Mouse (Mus musculus) kidney, postnatal 36 days (tissue): ENCODE data around the gene Cwc25.
"Not testable (repeated sequence)": the region's sequence is repeated elsewhere in the genome, so short reads cannot be mapped to it uniquely, and the experiment has no call there.

Experiments used
- DNase-seq, 2 experiments: peaks; one replicate each; pipeline ENCODE4 v3.0.0; 2021 to 2022; ENCODE audit warnings: mixed read lengths in 2 of 2

The Cwc25 gene

DNA sequence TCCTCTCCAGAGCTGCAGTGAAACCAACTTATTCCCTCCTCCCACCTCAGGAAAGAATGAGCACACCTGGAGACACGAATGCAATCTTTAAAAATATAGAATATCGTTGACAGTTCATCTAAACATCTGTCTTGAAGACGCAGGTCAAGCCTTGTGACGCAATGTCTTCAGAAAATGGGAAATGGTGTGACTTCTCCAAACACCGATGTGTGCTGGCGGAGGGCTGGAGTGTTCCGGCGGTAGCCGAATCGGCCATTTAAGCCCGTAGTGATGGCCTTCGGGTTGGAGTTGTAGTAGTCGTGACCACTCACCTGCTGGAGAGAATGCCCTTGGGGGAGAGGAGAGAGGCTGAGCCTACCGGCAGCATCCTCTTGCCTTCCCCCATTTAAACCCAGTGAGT lies 5.1 kb upstream of the Cwc25 start:
- DNase-seq: no peak

DNA sequence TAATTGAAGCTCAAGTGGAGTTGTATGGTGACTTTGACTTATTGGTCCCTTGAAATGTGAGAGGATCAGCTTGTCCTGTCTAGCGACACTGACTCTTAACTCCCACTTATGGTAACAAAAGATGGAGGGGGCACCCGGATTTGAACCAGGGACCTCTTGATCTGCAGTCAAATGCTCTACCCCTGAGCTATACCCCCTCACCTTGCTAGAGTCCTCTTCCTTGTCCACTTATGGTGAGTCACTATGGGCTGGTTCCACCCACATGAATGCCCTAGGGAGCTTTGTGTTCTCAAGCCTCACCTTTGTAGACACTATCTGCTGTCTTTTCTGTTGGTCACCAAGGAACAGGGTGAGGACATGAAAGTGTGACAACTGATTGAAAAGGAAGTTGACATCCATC lies 3.3 kb upstream of the Cwc25 start:
- no peak for DNase-seq

DNA sequence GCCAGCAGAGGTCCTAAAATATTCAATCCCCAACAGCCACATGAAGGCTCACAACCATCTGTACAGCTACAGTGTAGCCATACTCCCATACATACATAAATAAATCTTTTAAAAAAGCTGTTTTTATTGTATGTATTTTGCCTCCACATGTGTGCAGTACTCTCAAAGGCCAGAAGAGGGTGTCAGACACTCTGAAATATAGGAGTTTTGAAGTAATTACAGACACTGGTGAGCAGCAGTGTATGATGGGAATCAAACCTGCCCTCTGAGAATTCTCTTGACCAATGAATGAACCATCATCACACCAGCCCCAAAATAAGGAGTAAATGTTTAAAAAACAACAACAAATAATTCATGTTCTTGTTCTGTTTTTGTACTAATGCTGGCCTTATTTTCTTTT lies 4.7 kb downstream of the Cwc25 start:
- DNase-seq: no peak

DNA sequence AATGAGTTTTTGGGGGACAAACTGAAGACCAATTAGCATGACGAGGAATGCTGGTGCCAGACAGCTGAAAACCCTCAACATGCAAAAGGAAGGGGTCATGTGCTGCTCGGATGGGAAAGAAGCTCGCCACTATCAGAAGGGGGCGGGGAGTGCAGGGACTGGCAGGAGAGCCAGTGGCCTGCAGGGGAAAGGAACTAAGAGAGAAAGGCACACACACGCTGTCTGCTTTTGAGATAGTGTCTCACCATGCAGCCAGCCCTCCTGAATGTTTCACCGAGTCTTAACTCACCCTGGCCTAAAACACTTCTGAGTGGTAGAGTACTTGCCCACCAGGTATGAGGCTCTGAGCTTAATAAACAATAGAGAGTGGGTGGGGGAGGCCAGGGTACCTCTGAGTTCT lies 7.4 kb downstream of the Cwc25 start:
- DNase-seq: no peak

DNA sequence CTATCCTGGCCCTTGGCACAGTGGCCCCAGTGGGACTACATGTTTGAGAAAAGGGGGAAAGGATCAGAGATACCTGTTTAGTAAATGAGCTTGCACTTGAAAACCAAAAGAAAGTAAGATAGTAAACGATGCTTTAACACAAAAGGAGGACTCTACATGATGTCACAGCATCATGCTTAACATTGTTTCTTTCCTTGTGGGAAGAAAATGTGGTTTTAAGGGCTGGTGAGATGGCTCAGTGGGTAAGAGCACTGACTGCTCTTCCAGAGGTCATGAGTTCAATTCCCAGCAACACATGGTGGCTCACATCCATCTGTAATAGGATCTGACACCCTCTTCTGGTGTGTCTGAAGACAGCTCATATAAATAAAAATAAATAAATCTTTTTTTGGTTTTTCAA lies 8.2 kb downstream of the Cwc25 start:
- no peak for DNase-seq

DNA sequence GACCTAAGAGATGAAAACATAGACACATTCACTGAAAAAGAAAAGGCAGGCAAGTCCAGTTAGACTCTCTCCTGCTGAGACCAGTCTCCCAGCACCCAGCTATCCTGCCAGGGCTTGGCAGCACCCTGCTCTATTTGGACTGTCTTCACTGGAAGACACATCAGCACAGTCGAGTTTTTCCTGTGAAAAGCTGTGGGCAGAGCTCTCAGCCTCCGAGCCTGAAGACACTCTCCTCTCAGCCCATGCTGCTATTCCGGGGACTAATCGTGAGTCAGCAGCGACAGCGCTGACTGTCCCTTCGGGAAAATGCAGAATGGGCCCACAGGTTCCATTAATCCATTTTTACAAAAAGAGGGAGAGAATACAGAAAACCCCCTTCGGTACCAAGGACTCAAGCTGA lies 13.1 kb downstream of the Cwc25 start:
- no peak for DNase-seq

DNA sequence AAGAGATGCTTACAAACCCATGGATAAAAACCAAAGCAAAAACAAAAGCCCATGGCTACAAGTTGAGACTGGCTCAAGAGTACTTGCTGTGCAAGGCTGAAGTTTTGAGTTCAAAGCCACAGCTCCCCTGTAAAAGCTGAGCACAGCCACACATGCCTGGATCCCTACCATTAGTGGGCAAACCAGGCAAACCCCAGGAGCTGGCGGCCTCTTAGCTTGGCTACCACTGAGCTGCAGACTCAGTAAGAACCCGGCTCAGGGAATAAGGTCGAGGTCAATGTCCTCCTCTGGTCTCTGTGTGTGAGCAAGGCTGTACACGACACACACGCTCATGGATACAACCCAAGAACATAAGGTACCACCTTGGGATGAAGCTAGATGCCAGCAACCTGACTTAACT lies 17.9 kb downstream of the Cwc25 start:
- no peak for DNase-seq

DNA sequence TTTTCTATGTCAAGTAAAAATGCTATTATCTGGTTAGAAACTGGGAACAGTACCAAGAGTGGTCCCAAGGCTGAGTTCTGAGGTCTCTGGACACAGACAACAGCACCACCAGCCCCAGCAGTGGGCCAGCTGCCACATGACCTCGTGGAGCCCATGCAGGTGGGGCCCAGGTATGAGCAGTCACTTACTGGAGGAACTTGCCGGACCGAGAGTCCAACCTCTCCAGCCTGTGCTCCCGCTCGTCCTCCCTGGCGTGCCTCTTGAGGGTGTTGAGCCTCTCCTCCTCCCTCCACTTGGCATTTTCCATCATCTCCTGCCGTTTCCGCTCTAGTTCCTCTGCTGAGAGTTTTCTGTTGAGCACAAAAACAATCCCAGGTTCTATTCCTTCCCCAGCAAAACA lies 18.6 kb downstream of the Cwc25 start:
- DNase-seq: no peak

DNA sequence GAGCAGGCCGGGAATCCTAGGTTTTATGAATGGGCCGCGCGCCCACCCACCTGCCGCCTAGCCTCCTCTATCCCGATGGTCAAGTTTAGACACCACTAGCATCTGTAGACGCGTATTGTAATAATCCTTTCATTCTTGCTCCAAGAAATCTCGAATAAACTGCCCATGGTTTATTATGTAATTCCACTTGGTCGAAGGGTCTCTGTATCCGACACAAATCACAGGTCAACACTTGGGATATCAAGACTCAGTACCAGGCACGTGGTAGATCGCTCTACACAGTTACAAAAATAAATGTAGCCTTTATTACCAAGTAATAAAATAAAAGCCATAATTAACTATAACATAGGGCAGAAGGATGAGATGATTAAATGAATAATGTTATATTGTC lies 21.0 kb downstream of the Cwc25 start:
- no peak for DNase-seq

DNA sequence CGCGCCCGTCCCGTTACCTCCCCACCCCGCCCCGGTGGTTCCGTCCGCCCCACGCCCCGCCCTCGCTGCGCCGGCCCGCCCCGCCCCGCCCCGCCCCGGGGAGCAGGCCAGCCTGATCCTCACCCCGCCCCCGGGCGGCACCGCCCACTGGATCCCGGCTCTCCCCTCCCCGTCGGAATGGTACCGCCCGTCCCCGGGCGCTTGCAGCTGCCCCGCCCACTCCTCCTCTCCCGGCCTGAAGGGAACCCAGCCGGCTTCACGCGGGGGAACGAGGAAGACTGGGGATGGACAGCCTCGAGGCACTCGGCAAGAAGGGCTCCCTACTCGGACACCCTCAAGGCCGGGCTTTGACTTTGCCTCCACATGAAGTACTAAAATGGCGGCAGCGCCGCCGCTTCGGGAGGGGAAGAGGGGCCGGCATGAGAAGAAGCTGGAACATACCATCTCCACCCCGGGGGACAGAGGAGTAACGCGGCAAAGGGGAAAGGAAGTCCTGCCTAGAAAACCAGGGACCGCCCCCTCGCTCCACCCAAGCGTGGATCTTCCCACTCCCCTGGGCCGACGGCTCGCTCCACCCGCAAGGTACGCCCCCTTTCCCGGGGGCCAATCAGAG lies 21.5 kb downstream of the Cwc25 start:
- DNase-seq: peak; percentile 100

DNA sequence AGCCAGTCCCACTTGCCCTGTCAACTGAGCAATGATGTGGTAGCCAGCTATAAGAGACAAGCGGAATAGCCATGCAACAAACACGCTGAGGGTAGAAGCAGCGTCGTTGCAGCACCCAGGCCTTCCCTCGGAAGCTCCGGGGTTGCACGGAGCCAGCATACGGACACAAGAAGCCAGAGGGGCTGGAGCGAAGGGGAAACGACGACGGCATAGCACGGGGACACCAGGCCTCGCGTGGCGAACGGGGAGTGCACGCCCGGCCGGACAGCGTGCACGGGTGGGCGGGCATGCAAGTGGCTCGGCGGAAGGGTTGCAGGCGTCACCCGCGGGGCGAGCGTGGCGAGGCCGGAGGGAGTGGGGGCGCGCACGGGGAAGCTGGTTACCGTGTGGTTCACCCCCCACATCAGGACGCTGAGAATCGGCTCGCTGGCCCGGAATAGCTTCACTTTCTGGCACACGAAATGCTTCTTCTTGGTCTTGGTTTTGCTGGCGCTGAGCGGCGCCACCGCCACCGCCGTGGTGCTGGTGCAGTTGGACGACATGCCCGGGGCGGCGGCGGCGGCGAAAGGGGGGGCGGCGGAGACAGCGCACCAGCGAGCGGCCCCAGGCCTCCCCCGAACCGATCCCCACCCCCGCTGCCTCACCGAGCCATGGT lies 22.2 kb downstream of the Cwc25 start, which contains the start of gene Pip4k2b:
TSS of gene Pip4k2b (minus strand) at position 642 of the 655 bp plus-strand sequence.
- DNase-seq: peak; percentile 45 to 69

DNA sequence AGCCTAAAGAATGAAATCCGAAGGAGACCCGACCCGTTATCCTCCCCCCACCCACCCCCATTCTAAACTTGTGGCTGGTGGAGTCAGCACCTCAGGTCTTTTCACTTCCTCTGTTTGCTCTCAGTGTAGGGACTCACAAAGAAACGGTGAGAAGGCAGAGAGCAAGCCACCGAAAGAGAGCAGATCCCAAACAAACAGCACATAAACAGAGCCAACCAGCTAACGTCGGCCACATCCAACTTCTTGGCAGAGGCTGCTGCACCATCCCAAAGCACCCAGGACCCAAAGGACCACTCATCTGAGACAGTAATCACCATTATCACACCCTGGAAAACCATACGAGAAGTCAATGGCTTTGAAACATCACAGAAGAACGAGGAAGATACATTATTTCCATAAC lies 22.9 kb downstream of the Cwc25 start:
- DNase-seq: no peak

DNA sequence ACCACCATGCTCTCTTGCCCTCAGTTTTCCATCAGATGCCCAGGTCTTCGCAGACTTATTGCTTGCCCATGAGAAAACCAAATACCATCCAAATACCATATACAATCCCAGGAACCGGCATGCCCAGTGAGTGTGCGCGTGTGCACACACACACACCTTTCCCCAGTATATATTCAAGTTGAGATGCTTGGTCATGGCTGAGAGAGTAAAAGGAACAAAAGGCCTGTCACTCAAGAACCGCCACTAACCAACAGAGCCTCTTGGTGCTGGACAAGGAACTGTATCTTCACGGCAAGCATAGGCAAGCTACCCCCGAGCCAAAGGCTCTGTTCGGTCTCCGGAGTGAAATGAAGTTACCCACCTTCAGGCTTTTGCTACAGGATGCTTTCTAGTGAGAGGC lies 23.8 kb downstream of the Cwc25 start:
- no peak for DNase-seq

DNA sequence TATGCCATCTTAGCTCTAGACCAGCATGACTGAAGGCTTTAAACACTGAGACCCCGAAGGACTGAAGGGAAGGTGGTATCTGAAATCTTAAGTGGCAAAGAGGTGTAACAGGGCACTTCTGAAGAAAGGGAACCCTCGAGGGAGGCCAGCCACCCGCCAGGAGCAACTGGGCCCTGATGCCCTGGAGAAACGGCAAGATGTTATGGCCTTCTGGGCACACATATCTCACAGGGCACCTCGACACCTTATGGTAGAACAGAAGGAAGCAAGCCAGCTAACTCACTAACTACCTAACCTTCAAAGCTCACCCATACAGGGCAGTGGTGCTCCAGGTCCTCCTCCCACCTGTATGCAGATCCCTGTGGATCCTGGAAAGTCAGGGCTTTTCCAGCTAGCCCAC lies 24.2 kb downstream of the Cwc25 start:
- DNase-seq: no peak

DNA sequence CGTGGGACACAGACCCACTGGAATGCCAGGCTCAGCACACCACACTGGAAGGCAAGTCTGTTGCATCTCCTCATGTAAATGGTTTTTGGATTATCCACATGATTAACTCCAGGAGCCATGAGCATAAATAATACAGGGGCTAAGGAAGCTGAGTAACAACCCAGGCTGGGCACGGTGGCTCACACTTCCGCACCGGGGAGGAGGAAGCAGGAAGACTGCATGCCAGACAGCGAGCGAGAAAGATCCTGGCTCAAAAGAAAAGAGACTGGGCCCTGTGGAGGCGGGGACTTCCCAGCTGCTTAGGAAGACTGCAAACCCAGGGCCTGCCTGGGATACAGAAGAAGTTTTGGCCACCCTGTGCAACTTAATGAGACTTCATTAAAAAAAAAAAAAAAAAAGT lies 26.2 kb downstream of the Cwc25 start:
- DNase-seq: peak; percentile 55 to 67

DNA sequence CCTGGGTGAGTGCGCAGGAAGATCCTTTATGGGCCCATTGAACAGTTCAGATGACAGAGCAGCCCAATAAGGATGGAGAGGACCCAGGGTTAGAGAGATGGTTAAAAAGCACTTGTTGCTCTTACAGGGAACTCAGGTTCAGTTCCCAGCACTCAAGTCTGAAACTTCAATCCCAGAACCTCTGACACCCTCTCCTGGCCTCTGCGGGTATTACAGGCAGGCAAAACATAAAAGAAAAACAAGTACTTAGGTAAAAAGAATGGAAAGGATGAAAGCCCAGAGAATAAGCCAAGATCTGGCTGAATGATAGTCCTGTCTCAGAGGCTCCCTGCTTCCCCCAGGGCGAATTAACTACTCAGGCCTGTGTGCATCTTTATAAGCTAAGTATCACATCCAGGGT lies 27.2 kb downstream of the Cwc25 start:
- DNase-seq: no peak

DNA sequence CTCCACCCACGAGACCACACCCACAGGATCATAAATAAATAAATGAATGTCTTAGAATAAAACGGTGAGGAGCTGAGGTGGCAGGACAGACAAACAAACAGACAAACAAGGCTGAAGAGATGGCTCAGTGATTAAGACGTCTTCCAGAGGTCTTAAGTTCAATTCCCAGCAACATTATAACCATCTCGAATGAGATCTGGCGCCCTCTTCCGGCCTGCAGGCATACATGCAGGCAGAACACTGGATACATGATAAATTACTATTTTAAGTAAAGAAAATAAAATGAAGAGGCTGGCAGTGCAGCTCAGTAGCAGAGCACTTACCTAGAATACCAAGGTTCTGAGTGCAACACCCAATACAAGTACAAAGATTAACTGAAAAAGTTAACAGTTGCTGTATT lies 27.7 kb downstream of the Cwc25 start:
- DNase-seq: peak in 1 of 2 experiments; percentile 44

DNA sequence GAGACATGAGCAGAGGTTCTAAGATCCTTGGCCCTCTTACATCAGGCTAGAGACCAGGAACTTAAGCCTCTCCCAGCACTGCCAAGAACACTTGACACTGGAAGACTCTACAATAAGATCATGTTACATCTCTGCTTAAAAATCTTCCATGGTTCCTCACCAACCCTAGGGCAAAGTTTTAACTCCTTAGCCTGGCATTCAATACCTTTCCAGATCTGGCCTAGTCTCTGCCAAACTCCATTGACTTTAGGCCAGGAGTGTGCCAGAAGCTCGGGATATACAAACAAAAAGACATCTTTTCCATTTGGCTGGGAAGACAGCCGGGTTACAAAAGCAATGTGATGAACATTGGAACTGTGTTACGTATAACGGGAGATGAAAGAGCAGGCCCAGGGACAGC lies 28.8 kb downstream of the Cwc25 start:
- DNase-seq: no peak

DNA sequence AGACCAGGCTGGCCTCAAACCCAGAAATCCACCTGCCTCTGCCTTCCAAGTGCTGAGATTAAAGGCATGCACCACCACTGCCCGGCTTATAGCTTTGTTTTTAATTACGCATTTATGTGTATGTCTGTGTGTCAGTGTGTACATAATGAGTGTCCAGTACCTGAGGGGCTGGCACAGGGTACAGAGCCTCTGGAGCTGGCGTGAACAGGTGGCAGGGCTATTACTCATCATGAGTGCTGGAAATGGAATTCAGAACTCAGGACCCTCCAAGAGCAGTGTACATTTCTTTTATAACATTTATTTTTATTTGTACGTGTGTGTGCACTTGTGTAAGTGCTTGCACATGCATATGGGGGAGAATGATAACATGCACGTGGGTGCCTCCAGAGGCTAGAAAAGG lies 29.7 kb downstream of the Cwc25 start:
- no peak for DNase-seq

DNA sequence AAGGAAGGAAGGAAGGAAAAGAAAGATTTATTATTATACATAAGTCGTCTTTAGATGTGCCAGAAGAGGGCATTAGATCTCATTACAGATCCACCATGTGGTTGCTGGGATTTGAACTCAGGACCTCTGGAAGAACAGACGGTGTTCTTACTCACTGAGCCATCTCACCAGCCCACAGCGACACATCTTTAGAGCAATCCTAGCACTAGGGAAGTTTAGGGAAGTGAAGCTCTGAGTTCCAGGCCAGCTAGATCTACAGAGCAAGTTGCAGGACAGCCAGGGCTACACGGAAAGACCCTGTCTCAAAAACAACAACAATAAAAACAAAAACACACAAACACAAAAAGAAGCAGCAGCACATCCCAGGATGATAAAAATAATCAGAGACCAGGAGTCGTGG lies 31.5 kb downstream of the Cwc25 start:
- DNase-seq: not testable (repeated sequence)

DNA sequence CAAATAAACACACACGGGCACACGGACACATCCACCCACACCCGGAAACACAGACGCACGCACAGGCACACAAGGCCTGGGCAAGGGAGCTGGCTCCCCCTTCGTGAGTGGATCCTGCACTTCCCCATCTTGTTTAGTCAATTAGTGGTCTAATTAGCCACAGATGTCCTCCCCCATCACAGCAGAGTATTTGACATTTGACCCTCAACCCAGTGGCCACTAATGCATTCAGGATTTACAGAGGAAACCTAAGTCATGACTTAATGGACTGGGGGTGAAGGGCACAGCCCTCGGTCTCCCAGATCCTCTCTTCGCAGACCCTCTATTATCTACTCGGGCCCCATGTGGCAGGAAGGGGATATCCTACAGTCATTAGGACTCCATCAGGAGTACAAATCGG lies 32.7 kb downstream of the Cwc25 start:
- DNase-seq: no peak

DNA sequence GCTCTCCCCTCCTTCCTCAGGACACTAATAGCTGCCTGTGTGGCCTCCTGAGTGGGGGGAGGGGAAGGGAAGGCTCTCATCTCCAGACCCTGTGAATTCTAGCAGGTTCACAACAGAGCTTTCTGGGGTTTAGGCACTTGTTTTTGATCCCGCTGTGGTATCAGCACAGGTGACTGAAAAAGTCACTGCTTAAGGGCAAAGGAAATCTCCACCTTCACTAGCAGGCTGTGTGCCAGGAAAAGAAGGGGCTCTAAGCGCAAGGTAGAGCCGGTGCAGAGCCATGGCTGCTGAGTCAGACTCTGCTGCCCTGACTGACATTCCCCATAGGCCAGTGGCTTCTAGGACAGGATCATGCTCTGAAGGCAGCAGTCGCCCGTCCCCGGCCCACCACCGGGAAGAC lies 37.6 kb downstream of the Cwc25 start:
- DNase-seq: no peak

DNA sequence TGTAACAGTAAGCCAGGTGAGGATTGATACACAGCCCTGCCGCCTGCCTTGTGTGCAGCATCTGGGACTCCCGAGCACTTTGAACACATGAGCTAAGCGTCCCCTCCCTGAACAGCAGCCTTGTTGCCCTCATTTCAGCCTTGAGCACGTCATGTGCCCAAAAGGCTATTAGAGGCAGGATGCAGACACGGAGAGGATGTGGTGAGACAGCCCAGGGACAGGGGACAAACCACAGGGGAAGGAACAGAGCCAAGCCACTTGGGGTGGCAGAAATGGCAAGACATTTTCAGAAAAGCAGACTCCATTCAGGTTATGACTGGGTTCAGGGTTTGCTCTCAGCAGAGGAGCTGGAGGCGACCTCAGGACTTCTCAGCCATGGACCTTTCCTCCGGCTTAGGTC lies 38.0 kb downstream of the Cwc25 start:
- peak in 1 of 2 experiments; percentile 32 for DNase-seq

DNA sequence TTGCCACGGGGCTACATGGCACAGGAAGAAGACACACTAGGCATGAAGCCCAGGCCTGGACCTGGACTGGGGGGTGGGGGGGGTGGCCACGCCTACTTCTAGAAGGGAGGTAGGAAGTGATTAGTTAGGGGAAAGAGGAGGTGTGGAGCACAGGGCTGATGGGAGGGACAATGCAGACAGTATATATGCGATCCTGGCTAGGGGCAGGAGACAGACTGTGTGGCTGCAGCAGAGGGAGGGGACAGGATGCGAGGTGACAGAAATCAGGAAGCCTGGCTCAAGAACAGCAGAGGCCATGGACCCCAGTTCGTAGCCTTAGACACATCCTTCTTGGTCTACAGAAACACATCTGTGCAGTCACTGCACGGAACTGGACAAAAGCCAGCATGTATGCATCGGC lies 42.6 kb downstream of the Cwc25 start:
- DNase-seq: peak in 1 of 2 experiments; percentile 13

DNA sequence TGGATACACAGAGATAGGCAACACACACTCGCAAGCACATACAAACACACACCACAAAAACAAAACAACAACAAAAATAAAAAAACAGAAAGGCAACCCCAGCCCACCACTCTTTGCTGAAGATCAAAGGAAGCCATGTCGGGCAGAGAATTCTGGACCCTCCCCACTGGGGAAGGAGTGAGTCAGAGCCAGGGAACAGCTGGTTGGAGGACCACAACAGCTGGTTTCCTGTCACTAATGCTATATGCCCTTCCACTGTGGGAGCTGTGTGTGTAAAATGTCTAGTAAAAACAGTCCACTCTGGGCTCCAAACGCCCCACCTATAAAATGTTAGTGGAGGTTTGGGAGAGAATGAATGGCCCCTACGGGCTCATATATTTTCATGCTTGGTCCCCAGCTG lies 45.0 kb downstream of the Cwc25 start:
- DNase-seq: no peak
